In genomic region chr15:28131546-28131945, GRCm38 (mm10) we compare ENCODE assay signal across 21 mouse cellular contexts.
"Had no signal": no experiment of that assay in that cellular context is flagged by ENCODE, and none has a peak within 500 bp of the region (broad histone marks: within the 10 kb centered on the region; RNA-seq: fewer than 3 reads in every experiment).

No protein-coding gene starts in this region.

- DNase-seq: gastrocnemius, postnatal 14 days; gastrocnemius, postnatal 36 days; heart, adult 18-20 months; heart, postnatal 14 days; heart, postnatal 36 days; kidney, adult 11 months; kidney, adult 2 months; kidney, adult 9 months; kidney, postnatal 14 days; kidney, postnatal 36 days; liver; liver, embryonic 13.5 days; liver, postnatal 0 days had no signal

- H3K27me3 ChIP-seq: heart, embryonic 12.5 days; hindbrain, embryonic 13.5 days; hindbrain, embryonic 15.5 days; kidney, embryonic 15.5 days; limb, embryonic 12.5 days; liver, embryonic 13.5 days; liver, embryonic 15.5 days had no signal

- H3K36me3 ChIP-seq: heart, embryonic 12.5 days; hindbrain, embryonic 13.5 days; hindbrain, embryonic 15.5 days; kidney, embryonic 15.5 days; limb, embryonic 10.5 days; limb, embryonic 12.5 days; liver, embryonic 13.5 days; liver, embryonic 15.5 days had no signal

- H3K4me3 ChIP-seq: heart, embryonic 12.5 days; hindbrain, embryonic 13.5 days; hindbrain, embryonic 15.5 days; kidney, embryonic 15.5 days; left cerebral cortex, adult 2 months; limb, embryonic 10.5 days; limb, embryonic 12.5 days; liver, embryonic 13.5 days; liver, embryonic 15.5 days had no signal
